Mouse (Mus musculus) olfactory bulb, adult 2 months (tissue): ENCODE measurements around the gene Tshz2. TPM values are rescaled to one million over a fixed set of nuclear protein-coding genes. Genes with fewer than 3 reads are reported as not detected.

Source experiments
- H3K27ac ChIP-seq: fragments of 200-500 bp; 2 replicates; pipeline ENCODE4 v1.5.1; 2012; ENCODE audit warnings: low read depth, low read length; ENCODE audit not compliant: insufficient read depth
- H3K4me1 ChIP-seq: fragments of 200-500 bp; 2 replicates; pipeline ENCODE4 v1.6.1; 2012; ENCODE audit warnings: low read length; ENCODE audit not compliant: control insufficient read depth, insufficient read depth
- H3K4me3 ChIP-seq: fragments of 200-500 bp; 2 replicates; pipeline ENCODE4 v1.5.1; 2012; ENCODE audit warnings: mild to moderate bottlenecking, low read depth, low read length, moderate library complexity; ENCODE audit not compliant: insufficient read depth
- CTCF ChIP-seq: fragments of 200-500 bp; IDR thresholded peaks from 2 replicates; pipeline ENCODE4 v1.5.1; 2012; ENCODE audit warnings: low read depth, mild to moderate bottlenecking, low read length, moderate library complexity; ENCODE audit not compliant: insufficient read depth
- POLR2A ChIP-seq: fragments of 200-500 bp; IDR thresholded peaks from 2 replicates; pipeline ENCODE4 v1.6.1; 2012; ENCODE audit warnings: mild to moderate bottlenecking, low read depth, low read length, moderate library complexity; ENCODE audit not compliant: insufficient read depth
- WGBS: fragments of 180-500 bp; shearing (Covaris S2); methylation state at CpG from one replicate; pipeline ENCODE4 v1.1.7; 2018; 5-methylcytosine and 5-hydroxymethylcytosine counted together
- polyA plus RNA-seq: library from polyadenylated mRNA; stranded (reverse); fragments of >200 nt; gene quantifications from 2 replicates; pipeline ENCODE4 v1.2.4, GENCODE M21; 2012; ENCODE audit warnings: low replicate concordance; ENCODE audit not compliant: missing spikeins, insufficient read depth, insufficient read length

Gene Tshz2
- polyA plus RNA-seq, 1 experiment, result not detected

GRCm38 (mm10) chr2:169782874-169783680 lies 150.3 kb downstream of the Tshz2 start:
- no peak for TF ChIP-seq CTCF
- no peak for TF ChIP-seq POLR2A
- 87% methylated on average over 26 of the region's 26 CpGs for WGBS
- no peak overlapping the region for H3K4me3 ChIP-seq

GRCm38 (mm10) chr2:169783681-169784033 lies 150.8 kb downstream of the Tshz2 start:
- H3K27ac ChIP-seq, result no peak overlapping the region
- peaks cover 2% of the 10 kb centered on the region; the same call in 1 of the 2 replicates for H3K4me1 ChIP-seq
- 95% methylated on average over 2 of the region's 2 CpGs for WGBS
- H3K4me3 ChIP-seq, result no peak overlapping the region
- TF ChIP-seq CTCF, result no peak

More at GRCm38 (mm10) chr2:169782874-169783680, 150.3 kb downstream of the Tshz2 start:
- Histone ChIP-seq H3K27ac (no peak overlapping the region), H3K4me1 (peaks cover 5% of the 10 kb centered on the region)

GRCm38 (mm10) chr2:169787381-169787780 lies 154.6 kb downstream of the Tshz2 start:
- no peak for TF ChIP-seq POLR2A
- Histone ChIP-seq H3K27ac (no peak overlapping the region), H3K4me3 (no peak overlapping the region), H3K4me1 (no peaks in the 10 kb centered on the region)
- 74% methylated on average over 5 of the region's 5 CpGs for WGBS

- no peak overlapping the region for H3K4me3 ChIP-seq
- TF ChIP-seq CTCF, result no peak
- TF ChIP-seq POLR2A, result no peak
- H3K4me1 ChIP-seq, result no peaks in the 10 kb centered on the region
- H3K27ac ChIP-seq, result no peak overlapping the region
- 80% methylated on average over 11 of the region's 11 CpGs for WGBS
These were observed 155.1 kb downstream of the Tshz2 start for GRCm38 (mm10) chr2:169787906-169788305.

- TF ChIP-seq POLR2A (no peak), CTCF (no peak)
- 5% methylated on average over 12 of the region's 12 CpGs for WGBS
- H3K27ac ChIP-seq, result no peak overlapping the region
- no peak overlapping the region for H3K4me3 ChIP-seq
- H3K4me1 ChIP-seq, result no peaks in the 10 kb centered on the region
These were observed 157.8 kb downstream of the Tshz2 start for GRCm38 (mm10) chr2:169790439-169791131.

- Histone ChIP-seq H3K27ac (no peak overlapping the region), H3K4me1 (no peaks in the 10 kb centered on the region), H3K4me3 (no peak overlapping the region)
- 54% methylated on average over 3 of the region's 3 CpGs for WGBS
- no peak for TF ChIP-seq CTCF
- TF ChIP-seq POLR2A, result no peak
These were observed 159.9 kb downstream of the Tshz2 start for GRCm38 (mm10) chr2:169792706-169793105.

- H3K27ac ChIP-seq, result no peak overlapping the region
- TF ChIP-seq POLR2A (no peak), CTCF (no peak)
- H3K4me3 ChIP-seq, result no peak overlapping the region
- WGBS, result 86% methylated on average over 6 of the region's 6 CpGs
- H3K4me1 ChIP-seq, result no peaks in the 10 kb centered on the region
These were observed 169.4 kb downstream of the Tshz2 start for GRCm38 (mm10) chr2:169802241-169802640.

GRCm38 (mm10) chr2:169804380-169804779 lies 171.6 kb downstream of the Tshz2 start:
- WGBS, result 82% methylated on average over 5 of the region's 5 CpGs
- no peak for TF ChIP-seq POLR2A
- TF ChIP-seq CTCF, result no peak

GRCm38 (mm10) chr2:169805545-169805944 lies 172.7 kb downstream of the Tshz2 start:
- H3K4me3 ChIP-seq, result no peak overlapping the region
- H3K27ac ChIP-seq, result no peak overlapping the region
- WGBS, result 96% methylated on average over 12 of the region's 12 CpGs
- H3K4me1 ChIP-seq, result peaks cover 4% of the 10 kb centered on the region; the same call in 1 of the 2 replicates
- TF ChIP-seq POLR2A (no peak), CTCF (no peak)

More at GRCm38 (mm10) chr2:169804380-169804779, 171.6 kb downstream of the Tshz2 start:
- no peak overlapping the region for H3K27ac ChIP-seq
- no peak overlapping the region for H3K4me3 ChIP-seq
- no peaks in the 10 kb centered on the region for H3K4me1 ChIP-seq
